Mouse (Mus musculus): Measurements from ENCODE around the gene Msi2. TPM values are rescaled to one million over a fixed set of nuclear protein-coding genes. Genes with fewer than 3 reads are reported as not detected.
A peak's percentile ranks its signal among the peaks of the same experiment; 100 is the strongest.

Msi2 gene
- polyA plus RNA-seq, 1 experiment from 2014 or later: 15.1 TPM

- Histone ChIP-seq H3K4me2 (ENCODE audit: low read depth, low read length) (no peak overlapping the region), H3K27ac (ENCODE audit: low read length) (no peak overlapping the region), H3K36me3 (ENCODE audit: control insufficient read depth, insufficient read depth, low read length) (no peaks in the 10 kb centered on the region), H3K9me3 (ENCODE audit: control insufficient read depth, low read length) (no peaks in the 10 kb centered on the region), H3K4me3 (ENCODE audit: low read length) (no peak overlapping the region), H3K9ac (ENCODE audit: low read length) (no peak overlapping the region), H3K27me3 (ENCODE audit: control insufficient read depth, insufficient read depth, low read depth, low read length) (no peaks in the 10 kb centered on the region), H3K4me1 (replicated peaks; ENCODE audit: control insufficient read depth, insufficient read depth, low read length) (peaks cover 11% of the 10 kb centered on the region; the same call in 1 of the 2 replicates)
- peak; percentile 35; the same call in 1 of the 2 replicates for ATAC-seq (ENCODE audit: low read depth)
- 11% methylated on average over 8 of the region's 8 CpGs for WGBS
Observed at GRCm38 (mm10) chr11:88313512-88313911, 404.8 kb downstream of the Msi2 start.

DNA sequence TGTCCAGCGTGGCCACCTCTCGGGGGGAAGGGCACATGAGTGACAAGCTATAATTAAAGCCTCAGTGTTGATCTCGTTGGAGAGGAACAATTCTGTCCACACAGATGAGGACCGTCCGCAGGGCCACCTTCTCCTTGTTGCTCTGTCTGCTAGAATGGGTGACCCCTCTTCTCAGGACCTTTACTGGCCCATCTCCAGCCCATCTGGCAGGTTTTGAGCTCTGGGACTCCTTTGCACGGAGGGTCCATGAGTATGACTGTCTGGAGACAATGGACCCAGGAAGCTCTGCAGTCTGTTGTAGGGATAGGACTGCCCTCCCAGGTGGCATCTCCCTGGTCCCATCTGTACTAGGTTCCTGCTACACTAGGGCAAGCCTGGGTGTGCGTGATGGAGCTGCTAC, 406.7 kb downstream of the Msi2 start:
- 67% methylated on average over 7 of the region's 7 CpGs for WGBS
- H3K9me3 ChIP-seq (ENCODE audit: control insufficient read depth, low read length): no peaks in the 10 kb centered on the region
- no peak overlapping the region for H3K27ac ChIP-seq (ENCODE audit: low read length)
- no peak overlapping the region for H3K4me3 ChIP-seq (ENCODE audit: low read length)
- ATAC-seq (ENCODE audit: low read depth): no peak
- no peak overlapping the region for H3K4me2 ChIP-seq (ENCODE audit: low read depth, low read length)
- peaks cover 11% of the 10 kb centered on the region; the same call in 1 of the 2 replicates for H3K4me1 ChIP-seq (replicated peaks; ENCODE audit: control insufficient read depth, insufficient read depth, low read length)
- H3K36me3 ChIP-seq (ENCODE audit: control insufficient read depth, insufficient read depth, low read length): no peaks in the 10 kb centered on the region
- H3K27me3 ChIP-seq (ENCODE audit: control insufficient read depth, insufficient read depth, low read depth, low read length): no peaks in the 10 kb centered on the region
- no peak overlapping the region for H3K9ac ChIP-seq (ENCODE audit: low read length)

DNA sequence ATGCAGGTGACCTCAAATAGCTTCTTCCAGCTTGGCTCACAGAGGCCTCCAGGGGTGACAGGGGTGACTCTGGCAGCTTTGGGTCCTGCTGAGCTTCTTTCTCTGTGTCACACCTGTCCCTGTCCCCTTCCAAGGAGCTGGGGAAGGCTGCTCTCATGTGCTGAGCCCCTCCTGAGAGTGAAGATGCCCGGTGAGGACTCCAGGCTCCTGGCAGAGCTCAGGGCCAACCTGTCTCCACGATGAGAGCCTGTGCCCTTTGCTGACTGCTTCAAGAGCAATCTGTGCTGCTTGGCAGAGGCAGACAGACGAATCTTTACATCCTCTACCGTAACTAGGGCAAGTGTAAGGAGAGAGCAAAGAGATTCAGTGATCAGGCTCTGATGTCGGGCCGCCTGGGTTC, 407.5 kb downstream of the Msi2 start:
- H3K4me2 ChIP-seq (ENCODE audit: low read depth, low read length): no peak overlapping the region
- no peaks in the 10 kb centered on the region for H3K36me3 ChIP-seq (ENCODE audit: control insufficient read depth, insufficient read depth, low read length)
- no peak overlapping the region for H3K27ac ChIP-seq (ENCODE audit: low read length)
- 70% methylated on average over 6 of the region's 6 CpGs for WGBS
- H3K4me3 ChIP-seq (ENCODE audit: low read length): no peak overlapping the region
- H3K27me3 ChIP-seq (ENCODE audit: control insufficient read depth, insufficient read depth, low read depth, low read length): no peaks in the 10 kb centered on the region
- H3K4me1 ChIP-seq (replicated peaks; ENCODE audit: control insufficient read depth, insufficient read depth, low read length): peaks cover 11% of the 10 kb centered on the region; the same call in 1 of the 2 replicates
- no peaks in the 10 kb centered on the region for H3K9me3 ChIP-seq (ENCODE audit: control insufficient read depth, low read length)
- no peak overlapping the region for H3K9ac ChIP-seq (ENCODE audit: low read length)
- ATAC-seq (ENCODE audit: low read depth): no peak

GRCm38 (mm10) chr11:88309059-88309700, 409.1 kb downstream of the Msi2 start:
- Histone ChIP-seq H3K27me3 (ENCODE audit: control insufficient read depth, insufficient read depth, low read depth, low read length) (no peaks in the 10 kb centered on the region), H3K36me3 (ENCODE audit: control insufficient read depth, insufficient read depth, low read length) (no peaks in the 10 kb centered on the region), H3K4me2 (ENCODE audit: low read depth, low read length) (no peak overlapping the region), H3K27ac (ENCODE audit: low read length) (no peak overlapping the region), H3K9ac (ENCODE audit: low read length) (no peak overlapping the region), H3K9me3 (ENCODE audit: control insufficient read depth, low read length) (no peaks in the 10 kb centered on the region), H3K4me3 (ENCODE audit: low read length) (no peak overlapping the region), H3K4me1 (replicated peaks; ENCODE audit: control insufficient read depth, insufficient read depth, low read length) (peaks cover 4% of the 10 kb centered on the region; the same call in 1 of the 2 replicates)
- ATAC-seq (ENCODE audit: low read depth): no peak
- 62% methylated on average over 10 of the region's 10 CpGs for WGBS

DNA sequence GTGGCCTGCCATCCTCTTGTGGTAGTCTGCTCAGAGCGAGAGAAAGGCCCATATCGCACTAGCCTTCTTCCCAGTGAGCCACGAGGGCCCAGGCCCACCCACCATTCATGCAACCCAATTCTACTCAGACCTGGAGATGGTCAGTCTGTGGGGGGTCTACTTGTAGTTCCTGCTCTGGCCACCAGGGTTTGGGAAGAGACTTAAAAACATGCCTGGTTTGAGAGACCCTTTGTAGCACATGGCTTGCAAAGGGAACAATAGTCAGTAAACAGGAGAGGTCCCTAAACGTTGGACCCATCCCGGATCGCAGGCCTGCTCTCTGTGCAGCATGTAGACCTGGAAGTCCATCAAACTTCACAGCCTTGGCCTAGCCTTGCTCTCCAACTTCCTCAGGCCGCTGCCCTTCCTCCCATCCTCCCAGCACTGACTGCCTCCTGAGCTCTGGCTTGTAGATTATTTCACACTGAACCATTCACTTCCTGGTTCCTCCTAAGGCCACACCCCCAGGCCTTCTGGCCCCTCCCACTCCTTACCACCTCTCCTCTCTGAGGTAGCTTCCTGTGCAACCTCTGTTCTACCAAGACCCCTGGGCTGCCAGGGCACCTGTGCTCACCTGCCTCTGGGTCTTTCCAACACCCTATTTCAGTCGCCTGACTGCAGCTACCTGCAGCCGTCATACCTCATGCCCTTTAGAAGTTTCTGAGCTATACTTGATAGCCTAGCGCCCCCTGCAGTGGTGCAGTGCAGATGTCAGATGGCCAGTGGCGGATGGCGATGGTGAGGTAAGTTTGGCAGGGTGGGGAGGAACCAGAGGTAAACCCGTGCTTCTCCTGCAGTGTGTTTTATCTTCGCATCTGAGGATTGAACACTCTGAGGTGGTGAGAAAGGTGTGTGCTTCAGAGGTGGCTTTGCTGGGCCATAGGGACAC, 410.4 kb downstream of the Msi2 start:
- Histone ChIP-seq H3K27me3 (ENCODE audit: control insufficient read depth, insufficient read depth, low read depth, low read length) (no peaks in the 10 kb centered on the region), H3K4me3 (ENCODE audit: low read length) (no peak overlapping the region), H3K9ac (ENCODE audit: low read length) (no peak overlapping the region), H3K4me2 (ENCODE audit: low read depth, low read length) (no peak overlapping the region), H3K27ac (ENCODE audit: low read length) (no peak overlapping the region), H3K36me3 (ENCODE audit: control insufficient read depth, insufficient read depth, low read length) (no peaks in the 10 kb centered on the region), H3K9me3 (ENCODE audit: control insufficient read depth, low read length) (no peaks in the 10 kb centered on the region), H3K4me1 (replicated peaks; ENCODE audit: control insufficient read depth, insufficient read depth, low read length) (no peaks in the 10 kb centered on the region)
- WGBS: 84% methylated on average over 14 of the region's 14 CpGs
- no peak for ATAC-seq (ENCODE audit: low read depth)

DNA sequence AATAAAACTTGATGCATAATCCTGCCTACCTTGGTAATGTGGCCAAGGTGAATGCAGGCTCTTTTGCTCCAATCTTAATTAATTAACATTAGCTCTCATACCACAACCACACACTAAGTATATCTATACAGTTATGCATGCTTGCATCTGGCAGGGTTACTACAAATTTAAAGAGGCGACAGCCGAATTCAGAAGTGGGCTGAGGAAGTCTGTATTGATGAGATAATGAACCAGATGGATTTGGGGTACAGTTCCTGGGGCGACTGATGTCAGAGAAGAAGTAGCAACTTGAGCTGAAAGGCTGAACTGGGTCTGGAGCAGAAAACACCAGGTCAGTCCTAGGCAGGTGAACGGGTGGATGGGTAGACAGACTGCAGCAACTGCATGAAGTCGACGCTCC, 412.6 kb downstream of the Msi2 start:
- Histone ChIP-seq H3K9me3 (ENCODE audit: control insufficient read depth, low read length) (no peaks in the 10 kb centered on the region), H3K4me1 (replicated peaks; ENCODE audit: control insufficient read depth, insufficient read depth, low read length) (no peaks in the 10 kb centered on the region), H3K9ac (ENCODE audit: low read length) (no peak overlapping the region), H3K36me3 (ENCODE audit: control insufficient read depth, insufficient read depth, low read length) (no peaks in the 10 kb centered on the region), H3K4me3 (ENCODE audit: low read length) (no peak overlapping the region), H3K27me3 (ENCODE audit: control insufficient read depth, insufficient read depth, low read depth, low read length) (no peaks in the 10 kb centered on the region), H3K4me2 (ENCODE audit: low read depth, low read length) (no peak overlapping the region), H3K27ac (ENCODE audit: low read length) (no peak overlapping the region)
- 80% methylated on average over 6 of the region's 6 CpGs for WGBS
- ATAC-seq (ENCODE audit: low read depth): no peak

- H3K4me3 ChIP-seq (ENCODE audit: low read length): no peak overlapping the region
- H3K27me3 ChIP-seq (ENCODE audit: control insufficient read depth, insufficient read depth, low read depth, low read length): no peaks in the 10 kb centered on the region
- H3K4me1 ChIP-seq (replicated peaks; ENCODE audit: control insufficient read depth, insufficient read depth, low read length): no peaks in the 10 kb centered on the region
- no peaks in the 10 kb centered on the region for H3K36me3 ChIP-seq (ENCODE audit: control insufficient read depth, insufficient read depth, low read length)
- H3K9me3 ChIP-seq (ENCODE audit: control insufficient read depth, low read length): no peaks in the 10 kb centered on the region
- no peak overlapping the region for H3K27ac ChIP-seq (ENCODE audit: low read length)
- no peak overlapping the region for H3K4me2 ChIP-seq (ENCODE audit: low read depth, low read length)
- no peak overlapping the region for H3K9ac ChIP-seq (ENCODE audit: low read length)
- ATAC-seq (ENCODE audit: low read depth): no peak
- WGBS: 50% methylated on average over 6 of the region's 6 CpGs
Observed at GRCm38 (mm10) chr11:88301619-88302018, 416.7 kb downstream of the Msi2 start.

DNA sequence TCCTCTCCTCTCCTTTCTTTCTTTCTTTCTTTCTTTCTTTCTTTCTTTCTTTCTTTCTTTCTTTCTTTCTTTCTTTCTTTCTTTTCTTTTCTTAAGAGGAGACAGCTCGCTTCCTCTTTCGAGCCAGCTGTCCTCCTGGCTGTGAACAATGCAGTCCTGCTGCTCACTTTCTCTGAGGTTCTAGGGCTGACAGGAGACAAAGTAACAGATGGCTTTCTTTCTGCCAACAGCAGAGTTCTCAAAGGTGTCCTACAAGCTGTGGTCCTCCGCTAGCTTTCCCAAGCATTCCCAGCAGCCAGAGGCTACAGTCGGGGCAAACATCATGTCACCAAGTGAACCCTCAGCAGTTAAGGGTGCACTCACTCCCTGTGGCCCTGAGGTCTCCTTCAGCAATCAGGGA, 419.0 kb downstream of the Msi2 start:
- Histone ChIP-seq H3K27me3 (ENCODE audit: control insufficient read depth, insufficient read depth, low read depth, low read length) (peaks cover 4% of the 10 kb centered on the region), H3K27ac (ENCODE audit: low read length) (no peak overlapping the region), H3K36me3 (ENCODE audit: control insufficient read depth, insufficient read depth, low read length) (no peaks in the 10 kb centered on the region), H3K9me3 (ENCODE audit: control insufficient read depth, low read length) (no peaks in the 10 kb centered on the region), H3K4me3 (ENCODE audit: low read length) (no peak overlapping the region), H3K9ac (ENCODE audit: low read length) (no peak overlapping the region), H3K4me2 (ENCODE audit: low read depth, low read length) (no peak overlapping the region), H3K4me1 (replicated peaks; ENCODE audit: control insufficient read depth, insufficient read depth, low read length) (no peaks in the 10 kb centered on the region)
- 60% methylated on average over 4 of the region's 4 CpGs for WGBS
- ATAC-seq (ENCODE audit: low read depth): no peak

DNA sequence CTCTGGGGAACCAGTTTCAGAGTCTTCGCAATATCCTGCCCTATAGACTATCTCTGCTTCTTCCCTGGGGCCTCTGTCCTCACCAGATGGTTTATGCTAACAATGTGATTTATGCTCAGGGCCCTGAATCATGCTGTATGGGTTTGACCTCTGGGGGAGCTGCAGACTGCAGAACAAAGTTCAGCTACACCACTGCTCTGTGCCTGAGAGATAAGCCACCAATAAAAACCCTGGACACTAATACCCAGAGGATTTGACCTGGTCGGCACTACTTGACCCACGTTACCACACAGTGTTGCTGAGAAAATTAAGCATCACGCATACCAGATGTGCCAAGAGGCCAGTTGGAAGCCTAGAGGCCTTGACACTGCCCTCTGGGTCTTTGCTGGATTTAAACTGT, 420.8 kb downstream of the Msi2 start:
- H3K4me3 ChIP-seq (ENCODE audit: low read length): no peak overlapping the region
- ATAC-seq (ENCODE audit: low read depth): peak; percentile 49; the same call in 1 of the 2 replicates
- peaks cover 12% of the 10 kb centered on the region for H3K27me3 ChIP-seq (ENCODE audit: control insufficient read depth, insufficient read depth, low read depth, low read length)
- no peaks in the 10 kb centered on the region for H3K9me3 ChIP-seq (ENCODE audit: control insufficient read depth, low read length)
- no peak overlapping the region for H3K9ac ChIP-seq (ENCODE audit: low read length)
- WGBS: 57% methylated on average over 4 of the region's 4 CpGs
- no peaks in the 10 kb centered on the region for H3K36me3 ChIP-seq (ENCODE audit: control insufficient read depth, insufficient read depth, low read length)
- H3K4me2 ChIP-seq (ENCODE audit: low read depth, low read length): no peak overlapping the region
- H3K4me1 ChIP-seq (replicated peaks; ENCODE audit: control insufficient read depth, insufficient read depth, low read length): no peaks in the 10 kb centered on the region
- no peak overlapping the region for H3K27ac ChIP-seq (ENCODE audit: low read length)
